Mouse (Mus musculus) WW6 (cell line): ENCODE results near the gene Ccdc38.

Experiments used
- DNase-seq: peaks from one replicate; pipeline ENCODE4 v3.0.0-alpha.2; 2013; ENCODE audit warnings: low read depth, low spot score

Gene Ccdc38

GRCm38 (mm10) chr10:93609236-93609635 is 68.8 kb downstream of the Ccdc38 start:
- peak; percentile 66 for DNase-seq

- DNase-seq, result no peak
Observed at GRCm38 (mm10) chr10:93610896-93611295, 70.5 kb downstream of the Ccdc38 start.

- DNase-seq, result no peak
Observed at GRCm38 (mm10) chr10:93611419-93612007, 71.1 kb downstream of the Ccdc38 start.

- DNase-seq, result no peak
Observed at GRCm38 (mm10) chr10:93614850-93615249, 74.4 kb downstream of the Ccdc38 start.

- no peak for DNase-seq
Observed at GRCm38 (mm10) chr10:93620438-93621179, 80.2 kb downstream of the Ccdc38 start.

- DNase-seq, result no peak
Observed at GRCm38 (mm10) chr10:93623725-93624124, 83.3 kb downstream of the Ccdc38 start.

GRCm38 (mm10) chr10:93624151-93624550 is 83.7 kb downstream of the Ccdc38 start:
- DNase-seq, result no peak

- DNase-seq, result no peak
Observed at GRCm38 (mm10) chr10:93630310-93630709, 89.9 kb downstream of the Ccdc38 start.

- no peak for DNase-seq
Observed at GRCm38 (mm10) chr10:93632086-93632485, 91.7 kb downstream of the Ccdc38 start.

GRCm38 (mm10) chr10:93633563-93633962 is 93.1 kb downstream of the Ccdc38 start:
- no peak for DNase-seq
